Mouse (Mus musculus) CD4-positive, CD25-positive, alpha-beta regulatory T cell, adult 9 weeks (primary cell): ENCODE results near the gene Numa1. TPM values are rescaled to one million over a fixed set of nuclear protein-coding genes. Genes with fewer than 3 reads are reported as not detected.

Source experiments
- polyA plus RNA-seq: library from polyadenylated mRNA; unstranded; fragments of 100-300 nt; shearing (Covaris generic); gene quantifications from one replicate; pipeline ENCODE4 v1.2.1, GENCODE M21; 2017

The Numa1 gene
- 185 TPM for polyA plus RNA-seq

DNA sequence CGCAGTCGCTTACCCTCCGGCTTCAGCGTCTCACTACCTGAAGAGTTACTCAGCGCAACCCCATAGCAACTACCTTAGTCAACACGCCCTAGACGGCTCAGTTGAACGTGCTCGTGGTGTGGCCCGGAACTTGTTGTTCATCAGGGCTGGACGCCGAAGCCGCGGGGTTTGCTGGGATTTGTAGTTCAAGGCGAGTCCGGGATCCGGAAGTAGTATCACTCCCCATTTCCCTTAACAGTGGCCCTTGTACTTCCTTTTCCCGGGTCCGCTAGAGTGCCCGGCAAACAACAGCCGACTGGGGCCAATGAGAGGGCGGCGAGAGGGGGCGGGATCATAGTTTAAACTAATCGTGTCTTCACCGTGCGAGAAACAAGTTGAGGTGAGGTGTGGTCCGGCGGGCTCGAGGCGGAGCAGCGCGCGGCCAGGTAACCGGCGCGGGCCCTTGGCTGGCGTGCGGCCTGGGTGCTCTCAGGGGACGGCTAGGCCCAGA is at the start of gene Numa1, which contains the start of gene Lrrc51:
Gene Numa1 (plus strand): TSS at position 361 of the 490 bp plus-strand sequence.
Gene Lrrc51 (minus strand): TSS at position 145 of the 490 bp plus-strand sequence.

DNA sequence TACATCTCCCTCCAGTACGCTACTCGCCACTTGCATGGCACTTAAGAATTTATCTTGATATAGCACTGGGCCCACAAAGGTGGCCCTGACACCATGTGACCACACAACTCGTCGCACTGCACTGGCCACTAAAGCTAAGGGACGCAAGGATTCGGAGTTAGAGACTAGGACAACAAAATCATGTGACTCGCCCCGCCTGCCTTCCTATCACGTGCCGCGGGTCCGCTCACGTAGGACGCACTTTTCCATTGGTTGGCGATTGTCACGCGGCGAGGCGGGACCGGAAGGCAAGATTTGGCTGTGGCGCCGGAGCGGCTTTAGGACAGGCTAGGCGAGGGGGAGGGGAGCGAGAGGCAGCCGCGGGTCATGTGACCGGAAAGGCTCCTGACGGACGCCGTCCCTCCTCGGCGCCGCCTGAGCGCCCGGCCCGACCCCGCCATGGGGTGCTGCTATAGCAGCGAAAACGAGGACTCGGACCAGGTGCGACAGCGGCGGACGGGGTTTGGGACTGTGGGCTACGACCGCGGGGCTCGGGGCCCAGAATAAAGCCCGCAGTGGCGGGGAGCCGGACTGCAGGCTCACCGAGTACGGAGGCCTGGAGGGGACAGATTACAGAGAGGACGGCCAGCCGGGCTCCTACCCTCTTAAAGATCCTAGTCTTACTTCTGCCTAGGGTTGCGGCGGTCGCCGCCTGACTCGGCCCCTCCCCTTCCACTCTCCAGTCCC is 28.2 kb upstream of the Numa1 start, which contains the start of gene Lamtor1:
Gene Lamtor1 (plus strand): TSS at position 344 of the 726 bp plus-strand sequence.

DNA sequence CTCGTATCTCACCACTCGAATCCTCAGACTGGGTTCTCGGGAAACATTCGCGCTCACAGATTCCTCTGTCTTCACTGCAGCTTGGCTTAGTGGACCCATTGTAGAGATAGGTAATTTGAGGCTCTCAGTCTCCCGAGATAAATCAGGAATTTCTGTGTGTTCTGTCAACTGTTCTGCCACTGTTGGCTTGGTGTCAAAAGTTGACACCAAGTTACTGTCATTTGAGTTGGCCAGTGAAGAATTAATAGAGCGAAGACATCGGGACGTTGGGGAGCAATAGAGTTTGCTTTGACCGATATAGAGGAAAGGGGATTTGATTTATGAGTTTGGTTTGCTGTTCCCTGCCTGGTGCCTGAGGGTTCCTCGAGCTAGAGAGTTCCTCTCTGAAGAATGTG is 27.6 kb upstream of the Numa1 start, which contains the start of gene Tomt:
Gene Tomt (minus strand): TSS at position 73 of the 395 bp plus-strand sequence.

DNA sequence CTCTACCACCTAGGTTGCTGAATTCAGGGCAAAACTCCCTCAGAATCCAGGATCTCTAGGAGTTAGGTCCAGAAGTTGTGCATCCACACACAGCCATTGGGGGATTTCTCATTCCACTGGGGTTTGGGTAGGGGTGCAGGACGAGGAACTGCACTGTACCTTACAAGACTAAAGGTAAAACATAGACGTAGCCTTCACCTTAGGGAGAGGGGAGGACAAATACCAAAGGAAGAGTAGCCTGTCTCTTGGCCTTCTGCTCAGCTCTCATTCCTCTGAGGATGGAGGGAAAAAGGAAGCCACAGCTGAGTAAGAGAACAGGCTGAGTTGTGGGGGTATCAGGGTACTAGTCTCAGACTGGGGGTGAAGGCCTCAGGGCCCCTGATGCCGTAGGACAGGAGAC is 84.7 kb downstream of the Numa1 start, which contains the start of gene Il18bp:
Gene Il18bp (minus strand): TSS at position 101 of the 400 bp plus-strand sequence.

Other genes with a start within 250 kb of the Numa1 start
- not detected for gene Phox2a, start 115.8 kb upstream of the Numa1 start, polyA plus RNA-seq
- 5.6 TPM for gene Inppl1, start 95.9 kb upstream of the Numa1 start, polyA plus RNA-seq
- gene Folr2, start 76.9 kb upstream of the Numa1 start, polyA plus RNA-seq: not detected
- gene Anapc15, start 70.4 kb upstream of the Numa1 start, polyA plus RNA-seq: 64.5 TPM
- not detected for gene Folr1, start 63.3 kb upstream of the Numa1 start, polyA plus RNA-seq
- gene Lamtor1, start 28.2 kb upstream of the Numa1 start, polyA plus RNA-seq: 172 TPM
- 0.71 TPM for gene Tomt, start 27.8 kb upstream of the Numa1 start, polyA plus RNA-seq
- 3.2 TPM for gene Lrrc51, start 216 bp upstream of the Numa1 start, polyA plus RNA-seq
- 4.6 TPM for gene Il18bp, start 84.6 kb downstream of the Numa1 start, polyA plus RNA-seq
- 27.3 TPM for gene Rnf121, start 131.4 kb downstream of the Numa1 start, polyA plus RNA-seq
- gene Xndc1, start 131.4 kb downstream of the Numa1 start, polyA plus RNA-seq: 29.3 TPM
- 1.1 TPM for gene Xntrpc, start 131.6 kb downstream of the Numa1 start, polyA plus RNA-seq
- gene Trpc2, start 149.0 kb downstream of the Numa1 start, polyA plus RNA-seq: not detected
- gene Art1, start 167.6 kb downstream of the Numa1 start, polyA plus RNA-seq: not detected
- gene Art5, start 175.4 kb downstream of the Numa1 start, polyA plus RNA-seq: 0.66 TPM
- not detected for gene Chrna10, start 182.7 kb downstream of the Numa1 start, polyA plus RNA-seq